Mouse (Mus musculus) heart, embryonic 15.5 days (tissue): ENCODE results near the gene Wfdc13. TPM values are rescaled to one million over a fixed set of nuclear protein-coding genes. Genes with fewer than 3 reads are reported as not detected.
"Not testable (repeated sequence)": the region's sequence is repeated elsewhere in the genome, so short reads cannot be mapped to it uniquely, and the experiment has no call there.

Experiments used
- ATAC-seq: fragments of 200-750 bp; cut with Nextera tagmentation; replicated peaks from 2 replicates; pipeline ENCODE4 v1.8.0; 2017; ENCODE audit warnings: low read depth, moderate TSS enrichment; ENCODE audit not compliant: insufficient number of reproducible peaks, insufficient read depth, low FRiP score
- H3K27ac ChIP-seq: fragments of 300-500 bp; sonication (generic); 2 replicates; pipeline ENCODE4 v1.5.1; 2015; ENCODE audit warnings: mild to moderate bottlenecking, inconsistent platforms
- H3K27me3 ChIP-seq: fragments of 300-500 bp; sonication (generic); 2 replicates; pipeline ENCODE4 v1.6.1; 2015; ENCODE audit warnings: inconsistent platforms
- H3K36me3 ChIP-seq: fragments of 300-500 bp; sonication (generic); 2 replicates; pipeline ENCODE4 v1.6.1; 2015; ENCODE audit warnings: mild to moderate bottlenecking, inconsistent platforms
- H3K4me1 ChIP-seq: fragments of 300-500 bp; sonication (generic); replicated peaks from 2 replicates; pipeline ENCODE4 v1.6.1; 2015; ENCODE audit warnings: inconsistent platforms
- H3K4me2 ChIP-seq: fragments of 300-500 bp; sonication (generic); 2 replicates; pipeline ENCODE4 v1.6.1; 2015; ENCODE audit warnings: inconsistent platforms, mild to moderate bottlenecking, moderate library complexity
- H3K4me3 ChIP-seq: fragments of 300-500 bp; sonication (generic); 2 replicates; pipeline ENCODE4 v1.5.1; 2015; ENCODE audit warnings: mild to moderate bottlenecking, inconsistent platforms
- H3K9ac ChIP-seq: fragments of 300-500 bp; sonication (generic); 2 replicates; pipeline ENCODE4 v1.6.1; 2015; ENCODE audit warnings: mild to moderate bottlenecking, inconsistent platforms
- H3K9me3 ChIP-seq: fragments of 300-500 bp; sonication (generic); replicated peaks from 2 replicates; pipeline ENCODE4 v1.6.1; 2016; ENCODE audit warnings: inconsistent platforms
- WGBS: fragments of 180-500 bp; shearing (Covaris S2); methylation state at CpG from one replicate; pipeline ENCODE4 v1.1.7; 2015; ENCODE audit warnings: mixed read lengths; 5-methylcytosine and 5-hydroxymethylcytosine counted together
- polyA plus RNA-seq: library from polyadenylated mRNA; unstranded; fragments of >200 nt; fragmentation: Nextera tagmentation; extraction: Ambion mirVana; gene quantifications from 2 replicates; pipeline ENCODE4 v1.2.1, GENCODE M21; 2015

The Wfdc13 gene
- polyA plus RNA-seq, 1 experiment from 2014 or later: not detected

GRCm38 (mm10) chr2:164716194-164716786 is 31.4 kb downstream of the Wfdc13 start:
- not testable (repeated sequence) for H3K9ac ChIP-seq, H3K4me1 ChIP-seq, H3K9me3 ChIP-seq, H3K4me3 ChIP-seq, H3K36me3 ChIP-seq, H3K27me3 ChIP-seq, H3K4me2 ChIP-seq, ATAC-seq, H3K27ac ChIP-seq
- 87% methylated on average over 23 of the region's 23 CpGs for WGBS

- Histone ChIP-seq H3K4me1 (no peaks in the 10 kb centered on the region), H3K4me2 (no peak overlapping the region), H3K36me3 (no peaks in the 10 kb centered on the region), H3K27ac (no peak overlapping the region), H3K4me3 (no peak overlapping the region), H3K27me3 (no peaks in the 10 kb centered on the region), H3K9ac (no peak overlapping the region), H3K9me3 (no peaks in the 10 kb centered on the region)
- WGBS: 53% methylated on average over 4 of the region's 4 CpGs
- no peak for ATAC-seq
Observed at GRCm38 (mm10) chr2:164723276-164723675, 38.4 kb downstream of the Wfdc13 start.

DNA sequence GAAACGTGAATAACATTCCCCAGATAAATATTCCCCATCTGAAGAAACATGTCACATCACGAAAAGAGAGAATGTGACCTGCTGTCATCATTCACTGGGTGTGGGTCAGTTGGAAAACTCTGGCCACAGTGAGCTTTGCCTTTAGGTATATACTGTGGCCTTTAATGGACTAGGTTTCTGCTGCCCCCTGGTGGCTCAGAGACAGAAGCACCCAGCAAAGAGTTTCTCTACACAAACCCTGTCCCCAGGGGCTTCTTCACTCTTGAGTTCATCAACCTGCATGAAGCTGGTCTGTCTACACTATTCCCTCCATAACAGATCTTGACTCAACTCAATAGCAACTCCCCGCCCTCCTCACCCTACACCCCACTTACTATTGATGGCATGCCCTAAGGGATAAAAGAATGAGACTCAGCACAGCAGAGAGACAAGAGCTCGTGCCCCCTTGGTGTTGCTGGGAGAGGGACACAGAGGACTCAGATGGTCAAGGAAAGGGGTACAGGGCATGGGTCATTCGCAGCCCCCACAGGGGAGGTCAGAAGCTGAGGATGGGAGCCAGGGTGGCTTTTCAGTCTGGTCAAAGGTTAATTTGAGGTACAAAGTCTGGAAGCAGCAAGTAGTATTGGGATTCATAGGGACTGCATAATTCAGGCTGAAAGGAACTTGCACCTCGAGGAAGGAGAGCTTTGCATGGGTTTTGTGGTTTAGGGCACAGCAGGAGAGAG is 41.1 kb downstream of the Wfdc13 start:
- 19% methylated on average over 6 of the region's 6 CpGs for WGBS
- no peak overlapping the region for H3K4me3 ChIP-seq
- no peak overlapping the region for H3K4me2 ChIP-seq
- H3K27ac ChIP-seq: no peak overlapping the region
- 0 out of 2 replicates have a peak, but pooled peaks have one; percentile 47 for ATAC-seq
- no peaks in the 10 kb centered on the region for H3K36me3 ChIP-seq
- no peaks in the 10 kb centered on the region for H3K4me1 ChIP-seq
- no peak overlapping the region for H3K9ac ChIP-seq
- no peaks in the 10 kb centered on the region for H3K27me3 ChIP-seq
- no peaks in the 10 kb centered on the region for H3K9me3 ChIP-seq

- no peaks in the 10 kb centered on the region for H3K4me1 ChIP-seq
- H3K27me3 ChIP-seq: no peaks in the 10 kb centered on the region
- no peak overlapping the region for H3K4me3 ChIP-seq
- H3K4me2 ChIP-seq: no peak overlapping the region
- no peak for ATAC-seq
- WGBS: 64% methylated on average over 5 of the region's 5 CpGs
- no peak overlapping the region for H3K9ac ChIP-seq
- no peak overlapping the region for H3K27ac ChIP-seq
- H3K9me3 ChIP-seq: no peaks in the 10 kb centered on the region
- no peaks in the 10 kb centered on the region for H3K36me3 ChIP-seq
Observed at GRCm38 (mm10) chr2:164731719-164732118, 46.8 kb downstream of the Wfdc13 start.

DNA sequence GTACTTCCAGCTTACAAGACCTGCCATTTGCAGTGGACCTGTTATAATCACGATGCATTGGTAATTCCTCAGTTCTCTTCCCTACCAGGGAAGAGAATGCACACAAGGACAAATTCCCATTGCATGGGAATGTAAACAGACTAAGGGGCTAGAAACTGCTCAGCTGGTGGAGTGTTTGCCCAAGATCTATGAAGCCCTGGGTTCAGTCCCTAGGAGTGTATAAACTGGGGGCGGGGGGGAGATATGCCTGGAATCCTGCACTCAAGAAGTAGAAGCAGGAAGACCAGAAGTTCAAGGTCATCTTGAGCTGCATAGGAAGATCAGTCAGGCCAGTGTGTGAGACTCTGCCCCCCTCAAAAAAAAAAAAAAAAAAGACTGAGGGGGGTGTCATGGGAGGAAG is 48.4 kb downstream of the Wfdc13 start:
- WGBS: 68% methylated on average over 2 of the region's 2 CpGs

GRCm38 (mm10) chr2:164734839-164735238 is 49.9 kb downstream of the Wfdc13 start:
- no peaks in the 10 kb centered on the region for H3K9me3 ChIP-seq
- no peak for ATAC-seq
- 69% methylated on average over 5 of the region's 5 CpGs for WGBS
- no peaks in the 10 kb centered on the region for H3K36me3 ChIP-seq
- no peaks in the 10 kb centered on the region for H3K27me3 ChIP-seq
- H3K27ac ChIP-seq: no peak overlapping the region
- H3K4me3 ChIP-seq: no peak overlapping the region
- H3K4me2 ChIP-seq: no peak overlapping the region
- H3K9ac ChIP-seq: no peak overlapping the region
- H3K4me1 ChIP-seq: no peaks in the 10 kb centered on the region

More for the DNA sequence above, 48.4 kb downstream of the Wfdc13 start:
- H3K27me3 ChIP-seq: no peaks in the 10 kb centered on the region
- H3K4me1 ChIP-seq: no peaks in the 10 kb centered on the region
- no peak overlapping the region for H3K4me3 ChIP-seq
- H3K9ac ChIP-seq: no peak overlapping the region
- no peak for ATAC-seq
- H3K4me2 ChIP-seq: no peak overlapping the region
- H3K27ac ChIP-seq: no peak overlapping the region
- H3K9me3 ChIP-seq: no peaks in the 10 kb centered on the region
- H3K36me3 ChIP-seq: no peaks in the 10 kb centered on the region

DNA sequence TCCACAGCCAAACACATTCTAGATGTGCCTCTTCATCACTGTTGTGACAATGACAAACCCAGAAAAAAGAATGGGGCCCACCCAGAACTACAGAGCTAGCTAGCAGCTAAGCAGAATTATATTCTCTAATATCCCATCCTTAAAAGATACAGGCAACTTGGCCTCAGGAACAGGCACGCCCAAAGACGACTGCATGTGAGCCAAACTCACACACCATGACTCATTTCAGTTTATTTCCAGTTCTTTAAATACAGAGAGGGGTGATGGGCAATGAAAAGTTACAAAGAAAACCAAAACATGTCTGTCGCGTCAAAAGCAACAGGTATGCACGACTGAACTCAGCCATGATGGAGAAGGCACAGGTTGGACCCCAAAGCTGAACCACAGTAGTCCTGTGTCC is 50.5 kb downstream of the Wfdc13 start:
- Histone ChIP-seq H3K4me2 (no peak overlapping the region), H3K27me3 (no peaks in the 10 kb centered on the region), H3K9me3 (no peaks in the 10 kb centered on the region), H3K4me1 (no peaks in the 10 kb centered on the region), H3K27ac (no peak overlapping the region), H3K36me3 (no peaks in the 10 kb centered on the region), H3K9ac (no peak overlapping the region), H3K4me3 (no peak overlapping the region)
- 80% methylated on average over 5 of the region's 5 CpGs for WGBS
- no peak for ATAC-seq

Other genes starting within 250 kb of the Wfdc13 start
- 41.9 and 56.5 TPM in 2 replicates for gene Sdc4, start 241.2 kb upstream of the Wfdc13 start, polyA plus RNA-seq
- gene Sys1, start 228.1 kb upstream of the Wfdc13 start, polyA plus RNA-seq: 32.0 and 40.4 TPM in 2 replicates
- 10.5 and 13.5 TPM in 2 replicates for gene Gm20458, start 224.1 kb upstream of the Wfdc13 start, polyA plus RNA-seq
- gene Trp53tg5, start 211.4 kb upstream of the Wfdc13 start, polyA plus RNA-seq: not detected in 2 replicates
- gene Dbndd2, start 199.0 kb upstream of the Wfdc13 start, polyA plus RNA-seq: 8.6 and 16.5 TPM in 2 replicates
- gene Pigt, start 187.6 kb upstream of the Wfdc13 start, polyA plus RNA-seq: 42.1 and 54.1 TPM in 2 replicates
- gene Wfdc2, start 122.7 kb upstream of the Wfdc13 start, polyA plus RNA-seq: 10.0 and 39.8 TPM in 2 replicates
- not detected in 2 replicates for gene Spint3, start 111.6 kb upstream of the Wfdc13 start, polyA plus RNA-seq
- 0.21 and 0.47 TPM in 2 replicates for gene Wfdc6a, start 99.7 kb upstream of the Wfdc13 start, polyA plus RNA-seq
- gene Eppin, start 91.5 kb upstream of the Wfdc13 start, polyA plus RNA-seq: not detected in 2 replicates
- gene Wfdc6b, start 71.6 kb upstream of the Wfdc13 start, polyA plus RNA-seq: not detected in 2 replicates
- gene Wfdc8, start 71.5 kb upstream of the Wfdc13 start, polyA plus RNA-seq: not detected in 2 replicates
- not detected in 2 replicates for gene Wfdc16, start 46.3 kb upstream of the Wfdc13 start, polyA plus RNA-seq
- gene Wfdc10, start 29.1 kb upstream of the Wfdc13 start, polyA plus RNA-seq: 0.31 TPM in 1 of 2 replicates, not detected in the other
- gene Wfdc9, start 28.5 kb upstream of the Wfdc13 start, polyA plus RNA-seq: not detected in 2 replicates
- not detected in 2 replicates for gene Wfdc11, start 11.0 kb upstream of the Wfdc13 start, polyA plus RNA-seq
- gene Spint4, start 13.4 kb downstream of the Wfdc13 start, polyA plus RNA-seq: 0.19 TPM in 1 of 2 replicates, not detected in the other
- not detected in 2 replicates for gene Spint5, start 30.2 kb downstream of the Wfdc13 start, polyA plus RNA-seq
- 0.74 and 0.77 TPM in 2 replicates for gene Wfdc3, start 60.8 kb downstream of the Wfdc13 start, polyA plus RNA-seq
- 51.0 and 51.4 TPM in 2 replicates for gene Dnttip1, start 60.9 kb downstream of the Wfdc13 start, polyA plus RNA-seq
- 377 and 382 TPM in 2 replicates for gene Ube2c, start 84.8 kb downstream of the Wfdc13 start, polyA plus RNA-seq
- gene Tnnc2, start 94.9 kb downstream of the Wfdc13 start, polyA plus RNA-seq: 4.9 and 5.2 TPM in 2 replicates
- 42.5 and 43.4 TPM in 2 replicates for gene Snx21, start 100.7 kb downstream of the Wfdc13 start, polyA plus RNA-seq
- 12.0 and 15.0 TPM in 2 replicates for gene Acot8, start 119.8 kb downstream of the Wfdc13 start, polyA plus RNA-seq
- gene Zswim3, start 120.0 kb downstream of the Wfdc13 start, polyA plus RNA-seq: 4.9 TPM in 2 replicates
- gene Zswim1, start 137.6 kb downstream of the Wfdc13 start, polyA plus RNA-seq: 8.1 and 10.3 TPM in 2 replicates
- gene Spata25, start 143.4 kb downstream of the Wfdc13 start, polyA plus RNA-seq: not detected in 2 replicates
- 167 and 180 TPM in 2 replicates for gene Ctsa, start 147.8 kb downstream of the Wfdc13 start, polyA plus RNA-seq
- gene Neurl2, start 148.3 kb downstream of the Wfdc13 start, polyA plus RNA-seq: 43.3 and 47.1 TPM in 2 replicates
- gene Pltp, start 172.6 kb downstream of the Wfdc13 start, polyA plus RNA-seq: 14.0 and 71.8 TPM in 2 replicates
- gene Pcif1, start 194.2 kb downstream of the Wfdc13 start, polyA plus RNA-seq: 53.4 and 56.4 TPM in 2 replicates
- gene Zfp335, start 226.7 kb downstream of the Wfdc13 start, polyA plus RNA-seq: 5.9 and 10.9 TPM in 2 replicates